Mouse (Mus musculus) colon, adult 2 months (tissue): ENCODE measurements around the gene Cdc5l. TPM values are rescaled to one million over a fixed set of nuclear protein-coding genes. Genes with fewer than 3 reads are reported as not detected.

Source experiments
- polyA plus RNA-seq: library from polyadenylated mRNA; depleted of rRNA; stranded (reverse); fragments of >200 nt; gene quantifications from 2 replicates; pipeline ENCODE4 v1.2.3, GENCODE M21; 2012; rRNA removed

The Cdc5l gene
- polyA plus RNA-seq: 5.3 and 6.6 TPM in 2 replicates

GRCm38 (mm10) chr17:45433419-45434261, at the start of gene Cdc5l:
Cdc5l (minus strand) TSS chr17:45433737.

GRCm38 (mm10) chr17:45474669-45475465, 41.3 kb upstream of the Cdc5l start, which contains the start of gene Spats1:
Spats1 (minus strand) TSS chr17:45475415.

Other genes starting within 250 kb of the Cdc5l start
- gene Spats1, start 41.7 kb upstream of the Cdc5l start, polyA plus RNA-seq: 0.10 TPM in 1 of 2 replicates, not detected in the other
- gene Aars2, start 73.1 kb upstream of the Cdc5l start, polyA plus RNA-seq: 22.8 and 27.8 TPM in 2 replicates
- 0.05 and 0.07 TPM in 2 replicates for gene Tcte1, start 89.7 kb upstream of the Cdc5l start, polyA plus RNA-seq
- 0.98 and 1.2 TPM in 2 replicates for gene Tmem151b, start 115.9 kb upstream of the Cdc5l start, polyA plus RNA-seq
- 7.2 and 7.6 TPM in 2 replicates for gene Nfkbie, start 122.0 kb upstream of the Cdc5l start, polyA plus RNA-seq
- 248 and 269 TPM in 2 replicates for gene Slc35b2, start 130.1 kb upstream of the Cdc5l start, polyA plus RNA-seq
- gene Hsp90ab1, start 139.5 kb upstream of the Cdc5l start, polyA plus RNA-seq: 224 and 250 TPM in 2 replicates
- 89.4 and 90.9 TPM in 2 replicates for gene Slc29a1, start 165.9 kb upstream of the Cdc5l start, polyA plus RNA-seq
- gene Mymx, start 168.4 kb upstream of the Cdc5l start, polyA plus RNA-seq: not detected in 2 replicates
- gene Capn11, start 225.6 kb upstream of the Cdc5l start, polyA plus RNA-seq: not detected in 2 replicates